In genomic region chr5:118085313-118085712, GRCm38 (mm10) we compare ENCODE assay signal across 16 mouse cellular contexts. TPM values are rescaled to one million over a fixed set of nuclear protein-coding genes. Genes with fewer than 3 reads are reported as not detected.
DNase-seq lines count a peak whose midpoint lies in the region; ATAC-seq and TF ChIP-seq lines count a peak whose summit lies in the region.
"Had no signal": no experiment of that assay in that cellular context is flagged by ENCODE, and none has a peak within 500 bp of the region (broad histone marks: within the 10 kb centered on the region; RNA-seq: fewer than 3 reads in every experiment).

No protein-coding gene starts in this region.

- TF ChIP-seq CTCF in midbrain, postnatal 0 days (IDR thresholded peaks at IDR 0.05), result no peak
- TF ChIP-seq CTCF in small intestine, adult 2 months (IDR thresholded peaks at IDR 0.05; ENCODE audit: extremely low read depth, insufficient read length, insufficient replicate concordance, low read depth, low read length), result no peak

- peaks cover 81% of the 10 kb centered on the region for H3K4me1 ChIP-seq in forebrain, embryonic 13.5 days
- H3K4me1 ChIP-seq in forebrain, embryonic 16.5 days (replicated peaks; ENCODE audit: control insufficient read depth, insufficient read depth, low read length), result peaks cover 61% of the 10 kb centered on the region
- H3K4me1 ChIP-seq in midbrain, embryonic 13.5 days (replicated peaks), result peaks cover 86% of the 10 kb centered on the region
- H3K4me1 ChIP-seq in midbrain, postnatal 0 days (ENCODE audit: insufficient read depth, low read length), result peaks cover 13% of the 10 kb centered on the region
- peaks cover 6% of the 10 kb centered on the region; the same call in 1 of the 2 replicates for H3K4me1 ChIP-seq in small intestine, adult 2 months (ENCODE audit: control insufficient read depth, insufficient read depth, insufficient read length, low read length)

- H3K36me3 ChIP-seq in forebrain, embryonic 13.5 days (ENCODE audit: poor library complexity, severe bottlenecking), result peaks cover 5% of the 10 kb centered on the region
- H3K36me3 ChIP-seq in forebrain, embryonic 16.5 days (ENCODE audit: control insufficient read depth, insufficient read depth), result no peaks in the 10 kb centered on the region
- H3K36me3 ChIP-seq in midbrain, embryonic 13.5 days, result peaks cover 3% of the 10 kb centered on the region
- H3K36me3 ChIP-seq in midbrain, postnatal 0 days (ENCODE audit: insufficient read depth, low read length), result no peaks in the 10 kb centered on the region
- H3K36me3 ChIP-seq in small intestine, adult 2 months (ENCODE audit: control insufficient read depth, insufficient read depth, low read length), result peaks cover 4% of the 10 kb centered on the region

- no peaks in the 10 kb centered on the region for H3K9me3 ChIP-seq in forebrain, embryonic 13.5 days (replicated peaks)
- H3K9me3 ChIP-seq in forebrain, embryonic 16.5 days (ENCODE audit: control insufficient read depth, low read length), result no peaks in the 10 kb centered on the region
- no peaks in the 10 kb centered on the region for H3K9me3 ChIP-seq in midbrain, embryonic 13.5 days
- no peaks in the 10 kb centered on the region for H3K9me3 ChIP-seq in midbrain, postnatal 0 days (ENCODE audit: low read length)
- H3K9me3 ChIP-seq: intestine, embryonic 15.5 days; limb, embryonic 12.5 days had no signal

- WGBS in forebrain, embryonic 13.5 days, result 67% methylated on average over 7 of the region's 7 CpGs
- WGBS in forebrain, embryonic 16.5 days, result 51% methylated on average over 7 of the region's 7 CpGs
- whole genome bisulfite sequencing in midbrain, embryonic 13.5 days, result 71% methylated on average over 7 of the region's 7 CpGs
- 42% methylated on average over 7 of the region's 7 CpGs for WGBS in midbrain, postnatal 0 days
- WGBS in small intestine, adult 2 months, result 76% methylated on average over 7 of the region's 7 CpGs

- no peak overlapping the region for H3K4me3 ChIP-seq in forebrain, embryonic 13.5 days
- H3K4me3 ChIP-seq in forebrain, embryonic 16.5 days (replicated peaks; ENCODE audit: low read length), result no peak overlapping the region
- no peak overlapping the region for H3K4me3 ChIP-seq in midbrain, embryonic 13.5 days (replicated peaks)
- H3K4me3 ChIP-seq in midbrain, postnatal 0 days (ENCODE audit: low read depth, low read length), result no peak overlapping the region
- no peak overlapping the region for H3K4me3 ChIP-seq in small intestine, adult 2 months (ENCODE audit: low read depth, low read length)
- H3K4me3 ChIP-seq: intestine, embryonic 15.5 days; left cerebral cortex, adult 2 months; limb, embryonic 12.5 days had no signal

- 0 out of 2 replicates have a peak overlapping the region, but pooled peaks have one; percentile 27 for H3K9ac ChIP-seq in forebrain, embryonic 13.5 days
- no peak overlapping the region for H3K9ac ChIP-seq in forebrain, embryonic 16.5 days (replicated peaks; ENCODE audit: low read depth, low read length)
- H3K9ac ChIP-seq in midbrain, embryonic 13.5 days (replicated peaks), result no peak overlapping the region
- H3K9ac ChIP-seq in midbrain, postnatal 0 days (replicated peaks; ENCODE audit: low read length, poor library complexity, severe bottlenecking), result no peak overlapping the region
- H3K9ac ChIP-seq: intestine, embryonic 15.5 days; limb, embryonic 12.5 days; liver, embryonic 14.5 days had no signal

- no peak for ATAC-seq in forebrain, embryonic 13.5 days
- ATAC-seq in forebrain, embryonic 16.5 days, result no peak
- ATAC-seq in midbrain, embryonic 13.5 days, result no peak
- ATAC-seq in midbrain, postnatal 0 days (ENCODE audit: low FRiP score), result no peak
- ATAC-seq in monocyte, adult 5-6 weeks (replicated peaks; ENCODE audit: insufficient number of reproducible peaks, low FRiP score, low TSS enrichment, poor library complexity, severe bottlenecking), result no peak
- ATAC-seq: intestine, embryonic 15.5 days; lung, postnatal 0 days had no signal

- no peak for TF ChIP-seq POLR2A in small intestine, adult 2 months (IDR thresholded peaks at IDR 0.05; ENCODE audit: low read depth, low read length)

- DNase-seq in midbrain, postnatal 0 days (ENCODE audit: low spot score), result no peak
- peak; percentile 33 to 46 for DNase-seq in B cell, adult 2 months
- no peak for DNase-seq in urinary bladder, adult 2 months (ENCODE audit: low spot score)
- DNase-seq: gastrocnemius, postnatal 10 days; heart, postnatal 10 days; right cerebral cortex, postnatal 4 days had no signal

- H3K27me3 ChIP-seq in forebrain, embryonic 13.5 days, result no peaks in the 10 kb centered on the region
- no peaks in the 10 kb centered on the region for H3K27me3 ChIP-seq in forebrain, embryonic 16.5 days (replicated peaks; ENCODE audit: control insufficient read depth, insufficient read depth, low read length)
- H3K27me3 ChIP-seq in midbrain, embryonic 13.5 days, result no peaks in the 10 kb centered on the region
- H3K27me3 ChIP-seq in midbrain, postnatal 0 days (ENCODE audit: insufficient read depth, low read length), result no peaks in the 10 kb centered on the region
- H3K27me3 ChIP-seq in small intestine, adult 2 months (ENCODE audit: control insufficient read depth, insufficient read depth, low read length), result no peaks in the 10 kb centered on the region
- H3K27me3 ChIP-seq: intestine, embryonic 15.5 days; limb, embryonic 12.5 days had no signal

- H3K4me2 ChIP-seq in forebrain, embryonic 13.5 days, result no peak overlapping the region
- H3K4me2 ChIP-seq in forebrain, embryonic 16.5 days (ENCODE audit: low read length), result no peak overlapping the region
- H3K4me2 ChIP-seq in midbrain, embryonic 13.5 days (replicated peaks), result no peak overlapping the region
- no peak overlapping the region for H3K4me2 ChIP-seq in midbrain, postnatal 0 days (ENCODE audit: low read depth, low read length, poor library complexity, severe bottlenecking)
- H3K4me2 ChIP-seq: intestine, embryonic 15.5 days; limb, embryonic 12.5 days had no signal

- H3K27ac ChIP-seq in forebrain, embryonic 13.5 days, result peak overlapping the region; percentile 83; the same call in 1 of the 2 replicates
- H3K27ac ChIP-seq in forebrain, embryonic 16.5 days (ENCODE audit: low read length), result no peak overlapping the region; the same call in 1 of the 2 replicates
- peak overlapping the region; percentile 81; the same call in 1 of the 2 replicates for H3K27ac ChIP-seq in midbrain, embryonic 13.5 days
- H3K27ac ChIP-seq in midbrain, postnatal 0 days (ENCODE audit: low read depth, low read length), result no peak overlapping the region
- 0 out of 2 replicates have a peak overlapping the region, but pooled peaks have one; percentile 16 for H3K27ac ChIP-seq in small intestine, adult 2 months (ENCODE audit: insufficient read depth, low read depth, low read length)
- H3K27ac ChIP-seq: intestine, embryonic 15.5 days; left cerebral cortex, adult 2 months; limb, embryonic 12.5 days; liver, embryonic 14.5 days had no signal

RNA-seq across cellular contexts. Expression of gene Tesc, which starts 57.8 kb away (rescaled TPM):
- 4.5 and 5.2 TPM in 2 replicates for polyA plus RNA-seq in forebrain, embryonic 13.5 days (2015; fragmentation: Nextera tagmentation; extraction: Ambion mirVana)
- polyA plus RNA-seq in forebrain, embryonic 16.5 days (2015; fragmentation: Nextera tagmentation; extraction: Ambion mirVana), result 7.7 and 10.3 TPM in 2 replicates
- polyA plus RNA-seq in midbrain, embryonic 13.5 days (2015; fragmentation: Nextera tagmentation; extraction: Ambion mirVana), result 2.9 TPM in 2 replicates
- total RNA-seq in midbrain, postnatal 0 days (2014; rRNA removed), result 3.6 and 4.7 TPM in 2 replicates
- polyA plus RNA-seq in midbrain, postnatal 0 days (2015; fragmentation: Nextera tagmentation; extraction: Ambion mirVana), result 5.5 and 8.2 TPM in 2 replicates
- 9.8 and 25.5 TPM in 2 replicates for polyA plus RNA-seq in small intestine, adult 2 months (2012; rRNA removed)
- 1.5 and 2.0 TPM in 2 replicates for polyA plus RNA-seq in urinary bladder, adult 2 months (2012; rRNA removed)
- 1.9 to 6.9 TPM (median 2.7 TPM) in 3 replicates for total RNA-seq in monocyte, adult 5-6 weeks (2017)

Comparison
In these comparisons a context has a peak if more than half of its experiments do, and no peak if none do; other contexts are left out.
1. H3K27ac ChIP-seq: peak in forebrain, embryonic 13.5 days (single experiment), midbrain, embryonic 13.5 days (single experiment) and small intestine, adult 2 months (single experiment); none in forebrain, embryonic 16.5 days (single experiment) and midbrain, postnatal 0 days (single experiment).
2. DNase-seq: peak in B cell, adult 2 months (2 of 2); none in midbrain, postnatal 0 days (single experiment) and urinary bladder, adult 2 months (single experiment).